Mouse (Mus musculus): ENCODE data around the gene Pds5a.
"Not testable (repeated sequence)": the region's sequence is repeated elsewhere in the genome, so short reads cannot be mapped to it uniquely, and the experiment has no call there.

The Pds5a gene

DNA sequence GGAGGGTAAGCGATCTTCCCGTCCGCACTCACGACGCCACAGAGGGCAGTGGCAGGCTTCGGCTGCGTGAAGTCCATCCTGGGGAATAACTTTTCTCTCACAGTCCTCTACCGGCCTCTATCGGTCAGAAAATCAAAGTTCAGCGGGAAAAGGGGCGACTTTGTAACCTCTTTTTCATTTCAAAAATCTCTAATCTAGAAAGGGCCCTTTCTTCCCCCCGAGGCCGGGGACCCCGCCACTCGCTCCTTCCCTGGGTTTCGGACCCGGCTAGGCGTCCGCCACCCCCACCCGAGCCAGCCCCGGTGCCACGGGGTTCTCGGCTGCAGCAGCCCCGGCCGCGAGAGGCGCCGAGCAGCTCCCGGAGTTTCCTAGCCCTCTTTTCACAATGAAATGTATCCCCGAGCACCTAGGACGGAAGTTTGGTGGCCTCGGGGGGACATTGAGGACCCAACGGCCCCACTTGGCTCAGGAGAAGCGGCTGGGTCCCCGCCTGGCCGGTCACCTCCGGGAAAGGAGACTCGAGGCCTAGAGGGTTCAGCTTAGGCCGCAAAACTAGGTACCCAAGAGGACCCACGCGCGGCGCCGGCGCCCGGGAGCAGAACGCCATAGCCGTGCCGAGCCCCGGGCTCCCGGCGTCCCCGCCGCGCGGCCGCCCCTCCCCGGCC lies 1.1 kb downstream of the Pds5a start:
- DNase-seq (ENCODE audit: low spot score) = peak; percentile 48

DNA sequence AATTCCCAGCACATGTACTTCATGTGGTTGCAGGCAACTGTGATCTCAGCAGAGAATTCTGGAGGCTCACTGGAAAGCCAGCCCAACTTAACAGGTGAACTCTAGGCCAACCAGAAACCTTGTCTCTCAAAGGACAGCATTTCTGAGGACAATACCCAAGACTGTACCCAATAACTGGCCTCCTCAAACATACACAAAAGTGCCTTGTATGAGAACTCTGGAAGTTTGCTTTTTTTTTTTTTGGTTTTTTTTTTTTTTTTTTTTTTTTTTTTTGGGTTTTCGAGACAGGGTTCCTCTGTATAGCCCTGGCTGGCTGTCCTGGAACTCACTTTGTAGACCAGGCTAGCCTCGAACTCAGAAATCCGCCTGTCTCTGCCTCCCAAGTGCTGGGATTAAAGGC lies 4.0 kb downstream of the Pds5a start:
- DNase-seq (ENCODE audit: low spot score) = not testable (repeated sequence)

DNA sequence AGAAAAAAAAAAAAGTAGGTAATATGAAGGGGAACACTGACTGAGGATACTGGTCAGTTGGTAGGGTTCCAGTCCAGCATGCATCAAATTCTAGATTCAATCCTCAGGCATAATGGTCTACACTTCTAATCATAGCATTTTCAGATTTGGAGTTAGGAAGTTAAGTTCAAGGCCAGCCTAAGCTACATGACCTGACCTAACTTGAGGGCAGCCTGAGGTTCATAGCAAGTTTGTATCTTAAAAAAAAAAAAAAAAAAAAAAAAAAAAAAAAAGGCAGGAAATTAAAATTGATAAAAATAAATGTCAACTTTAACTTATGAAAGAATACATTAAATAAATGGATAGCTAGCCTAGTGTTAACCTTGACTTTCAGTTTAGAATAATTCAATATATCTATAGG lies 5.1 kb downstream of the Pds5a start:
- DNase-seq (ENCODE audit: low spot score) = no peak

DNA sequence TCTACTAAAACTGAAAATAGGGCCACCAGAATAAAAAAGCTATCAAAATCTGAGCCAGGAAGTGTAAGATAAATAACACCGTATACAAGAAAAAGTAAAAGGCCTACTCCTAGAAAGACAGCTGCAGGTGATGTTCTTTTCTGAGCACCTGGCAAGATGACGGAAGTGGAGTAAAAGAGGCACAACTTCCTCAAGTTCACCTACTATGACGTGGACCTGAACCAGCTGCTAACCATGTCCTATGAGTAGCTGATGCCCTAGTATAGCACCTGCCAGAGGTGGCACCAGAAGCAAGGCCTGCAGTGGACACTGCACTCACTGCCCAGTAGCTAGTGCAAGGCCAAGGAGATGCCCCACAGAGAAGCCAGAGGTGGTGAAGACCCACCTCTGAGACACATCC lies 9.3 kb downstream of the Pds5a start:
- DNase-seq (ENCODE audit: low spot score) = no peak

DNA sequence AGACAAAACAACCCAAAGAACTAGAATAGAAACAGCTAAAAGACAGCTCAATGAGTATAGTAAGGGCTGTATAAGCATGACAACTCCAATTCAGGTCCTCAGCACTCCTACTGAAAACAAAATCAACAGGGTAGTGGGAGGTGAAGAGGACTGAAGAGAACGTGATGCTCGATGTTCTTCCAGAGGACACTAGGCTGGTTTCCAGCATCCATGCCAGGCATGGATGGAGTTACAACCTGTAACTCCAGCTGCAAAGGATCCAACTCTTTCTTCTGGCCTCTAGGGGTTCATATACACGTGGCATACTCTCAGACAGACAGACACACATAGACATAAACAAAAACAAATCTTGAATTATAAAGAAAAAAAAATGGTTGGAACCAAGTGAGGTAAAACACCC lies 11.3 kb downstream of the Pds5a start:
- DNase-seq (ENCODE audit: low spot score) = no peak

DNA sequence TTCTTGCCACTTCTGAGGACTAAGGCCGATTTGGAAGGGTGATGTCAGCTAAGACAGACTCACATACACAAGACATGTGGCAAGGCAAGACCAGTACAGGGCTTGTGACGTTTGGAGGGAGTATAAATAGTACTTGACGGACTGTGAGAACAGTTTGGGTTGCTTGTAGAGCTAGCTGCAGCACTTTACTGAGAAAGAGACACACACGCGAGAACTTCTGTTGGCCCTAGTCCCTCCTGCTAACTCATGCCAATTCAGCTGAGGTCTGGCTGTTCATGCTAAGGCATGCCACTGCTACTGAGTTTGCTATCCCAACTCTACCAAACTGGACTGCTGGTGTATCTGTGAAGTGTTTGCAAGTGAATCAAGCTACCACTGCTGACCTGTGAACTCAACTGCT lies 19.2 kb downstream of the Pds5a start:
- DNase-seq (ENCODE audit: low spot score) = no peak

DNA sequence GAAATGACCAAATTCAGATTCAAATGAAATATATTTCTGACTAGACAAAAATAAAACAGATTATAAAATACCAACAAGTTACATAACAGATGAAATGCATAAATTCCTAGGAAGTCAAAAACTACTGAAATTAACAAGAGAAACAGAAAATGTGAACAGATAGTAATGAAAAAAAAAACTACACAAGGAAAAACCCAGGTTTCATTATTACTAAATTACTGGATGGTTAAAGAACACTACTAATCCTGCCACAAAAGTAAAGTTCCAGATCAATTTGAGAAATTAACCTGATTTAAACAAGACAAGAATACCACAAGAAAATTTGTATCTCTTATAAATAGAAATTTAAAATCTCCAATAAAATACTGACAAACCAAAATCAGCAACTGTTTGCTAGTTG lies 25.9 kb downstream of the Pds5a start:
- DNase-seq (ENCODE audit: low spot score) = no peak

DNA sequence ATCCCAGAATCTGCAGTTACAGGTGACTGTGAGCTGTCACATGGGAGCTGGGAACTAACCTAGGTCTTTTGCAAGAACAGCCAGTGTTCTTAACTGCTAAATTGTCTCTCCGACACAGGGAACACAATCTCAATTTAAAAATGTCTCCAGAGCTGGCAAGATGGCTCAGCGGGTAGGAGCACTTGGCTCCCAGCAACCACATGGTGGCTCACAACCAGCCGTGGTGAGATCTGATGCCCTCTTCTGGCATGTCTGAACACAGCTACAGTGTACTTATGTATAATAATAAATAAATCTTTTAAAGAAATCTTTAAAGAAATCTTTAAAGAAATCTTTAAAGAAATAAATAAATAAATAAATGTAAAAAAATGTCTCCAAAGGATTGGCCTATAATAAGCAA lies 30.4 kb downstream of the Pds5a start:
- DNase-seq (ENCODE audit: low spot score) = no peak

DNA sequence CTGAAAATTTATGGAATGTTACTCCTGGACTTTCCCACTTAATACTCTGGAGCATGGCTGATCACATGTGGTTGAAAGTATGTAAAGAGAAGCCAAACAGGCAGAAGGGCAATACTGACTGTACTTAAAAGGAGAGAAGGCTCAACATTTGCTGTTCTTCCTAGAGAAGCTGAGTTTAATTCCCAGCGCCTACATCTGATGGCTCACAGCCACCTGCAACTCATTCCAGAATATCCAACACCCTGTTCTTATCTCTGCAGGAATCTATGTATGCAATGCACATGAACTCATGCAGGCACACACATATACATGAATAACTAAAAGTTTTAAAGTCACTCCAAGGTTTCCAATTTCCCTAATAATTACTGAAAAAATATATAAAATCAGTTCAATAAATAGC lies 32.7 kb downstream of the Pds5a start:
- DNase-seq (ENCODE audit: low spot score) = no peak

DNA sequence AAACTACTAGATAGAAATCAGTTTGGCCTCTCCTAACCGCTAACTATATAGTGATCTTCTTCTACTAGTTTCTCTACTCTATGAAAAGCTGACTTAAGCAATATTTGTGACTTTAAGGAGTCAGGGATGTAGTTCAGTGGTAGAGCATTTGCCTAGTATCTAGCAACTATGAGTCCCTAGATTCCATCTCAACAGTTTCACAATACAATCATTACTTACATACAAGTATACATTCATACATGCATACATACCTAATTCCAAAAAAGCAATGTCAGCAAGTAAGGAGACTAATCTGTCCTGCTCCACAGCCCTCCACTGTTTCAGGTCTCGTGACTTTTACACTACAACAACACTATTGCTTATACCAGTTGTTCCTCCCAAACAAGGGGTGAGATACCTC lies 36.1 kb downstream of the Pds5a start:
- no peak for DNase-seq (ENCODE audit: low spot score)

DNA sequence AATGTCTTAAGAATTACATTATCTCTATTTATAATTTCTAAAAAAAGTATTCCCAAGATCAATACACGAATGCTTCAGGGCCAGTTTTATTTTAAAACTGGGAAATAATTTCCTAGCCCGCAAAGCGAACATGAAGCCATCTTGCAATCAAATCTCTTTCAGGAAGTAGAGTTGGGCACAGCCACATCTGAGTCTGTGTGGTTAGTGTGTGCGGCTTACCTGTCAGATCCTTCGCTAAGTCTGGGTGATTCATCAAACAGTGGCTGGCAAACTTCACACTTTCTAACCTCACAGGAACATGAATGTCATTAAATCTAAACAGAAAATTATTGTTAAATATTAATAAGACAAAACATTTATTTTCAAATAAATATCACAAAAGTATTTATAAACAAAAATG lies 44.3 kb downstream of the Pds5a start:
- no peak for DNase-seq (ENCODE audit: low spot score)

DNA sequence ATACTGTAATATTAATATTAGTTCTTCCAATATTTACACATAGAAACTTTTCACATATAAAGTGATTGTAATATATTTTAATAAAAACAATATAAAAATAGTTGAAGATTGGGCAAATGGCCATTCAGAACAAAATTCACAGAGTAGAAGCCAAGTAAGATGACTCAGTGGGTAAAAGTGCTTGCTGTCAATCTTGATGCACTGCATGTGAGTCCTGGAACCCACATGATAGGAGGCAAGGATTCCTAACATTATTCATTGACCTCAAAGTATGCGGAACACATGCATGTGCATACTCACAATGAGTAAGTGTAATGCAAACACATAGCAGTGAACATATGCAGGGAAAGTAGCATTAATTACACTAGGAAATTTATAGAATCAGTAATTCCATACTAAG lies 59.2 kb downstream of the Pds5a start:
- no peak for DNase-seq (ENCODE audit: low spot score)

DNA sequence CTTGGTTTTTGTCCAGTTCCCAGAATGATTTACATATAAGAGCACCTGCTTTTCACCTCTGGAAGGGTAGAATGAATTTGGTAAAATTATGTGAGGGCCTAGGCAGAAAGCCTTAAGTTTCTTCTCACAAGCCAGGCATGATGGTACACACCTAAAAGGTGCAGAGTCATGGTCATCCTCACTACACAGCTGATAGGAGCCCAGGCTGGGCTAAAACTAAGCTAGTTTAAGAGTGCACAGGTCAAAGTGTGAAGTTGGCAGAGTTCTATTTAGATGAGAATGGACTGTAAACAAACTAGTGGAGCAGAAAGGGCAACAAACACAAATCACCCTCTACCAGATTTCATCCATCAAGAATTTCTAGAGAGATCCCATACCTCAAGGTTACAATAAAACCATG lies 73.7 kb downstream of the Pds5a start:
- DNase-seq (ENCODE audit: low spot score) = no peak

DNA sequence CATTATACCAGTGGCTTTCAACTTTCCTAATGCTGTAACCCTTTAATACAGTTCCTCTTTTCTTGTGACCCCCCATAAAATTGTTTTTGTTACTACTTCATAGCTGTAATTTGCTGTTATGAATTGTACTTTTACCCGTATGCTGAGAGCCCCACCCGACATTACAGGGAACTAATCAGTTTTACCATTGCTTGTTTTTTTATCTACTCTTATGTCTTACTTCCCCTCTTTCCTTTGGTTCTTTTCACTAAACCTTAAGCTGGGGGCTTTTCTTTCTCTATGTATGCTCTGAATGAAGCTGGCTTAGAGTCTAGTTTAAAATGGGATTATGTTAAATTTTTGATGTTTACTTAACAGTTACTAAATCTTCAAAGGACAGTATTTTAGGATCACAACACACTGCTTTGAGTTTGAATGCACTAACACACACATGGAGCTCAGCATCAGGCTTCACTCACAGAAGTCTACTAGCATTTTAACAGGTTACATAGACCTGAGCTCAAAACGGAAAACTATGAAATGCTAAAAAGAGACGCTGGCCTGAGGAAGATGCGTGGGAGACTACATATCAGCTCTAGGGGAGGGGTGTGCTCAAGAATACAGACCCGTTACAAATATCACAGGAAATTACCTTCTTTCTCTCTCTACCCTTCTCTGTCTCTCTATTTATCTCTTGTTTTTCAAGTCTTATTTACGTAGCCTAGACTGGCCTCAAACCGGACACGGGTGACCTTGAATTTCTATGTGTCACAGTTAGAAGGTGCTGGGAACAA lies 84.7 kb downstream of the Pds5a start:
- DNase-seq (ENCODE audit: low spot score) = no peak

DNA sequence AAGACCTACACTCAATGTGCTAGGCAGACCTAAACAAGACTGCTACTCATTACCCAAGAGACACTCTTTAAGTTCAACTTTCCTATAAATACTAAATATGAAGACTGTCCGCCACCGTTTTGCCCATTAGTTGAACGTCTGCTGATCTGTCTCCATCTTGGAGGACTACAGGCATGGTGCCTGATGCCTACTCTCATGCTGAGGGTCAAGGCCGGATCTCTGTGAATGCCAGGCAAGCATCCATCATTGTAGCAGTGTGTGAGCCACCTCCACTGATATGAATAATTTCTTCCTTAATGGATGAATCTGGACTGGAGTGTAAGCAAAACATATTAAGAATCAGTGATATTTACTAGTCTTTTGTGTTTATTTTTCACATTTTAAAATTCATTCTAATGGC lies 87.5 kb downstream of the Pds5a start:
- no peak for DNase-seq (ENCODE audit: low spot score)

DNA sequence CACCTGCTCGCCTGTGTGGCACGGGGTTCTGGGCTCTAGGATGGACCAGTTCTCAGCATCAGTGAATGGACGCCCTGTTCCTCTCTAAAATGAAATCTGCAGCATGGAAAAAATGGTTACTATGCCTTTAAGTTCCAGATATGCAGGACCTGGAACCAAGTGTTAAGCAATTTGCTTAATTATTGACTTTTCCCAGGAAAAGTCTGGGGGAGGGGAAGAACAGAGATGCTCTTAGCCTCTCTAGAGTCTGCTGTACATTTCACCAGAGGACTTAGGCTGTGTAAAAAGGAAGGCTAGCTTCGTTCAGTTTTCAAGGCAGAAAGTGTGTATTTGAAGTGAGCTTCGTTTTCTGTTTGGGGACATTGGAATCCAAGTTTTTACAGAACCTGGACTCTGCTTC lies 88.3 kb downstream of the Pds5a start:
- no peak for DNase-seq (ENCODE audit: low spot score)

DNA sequence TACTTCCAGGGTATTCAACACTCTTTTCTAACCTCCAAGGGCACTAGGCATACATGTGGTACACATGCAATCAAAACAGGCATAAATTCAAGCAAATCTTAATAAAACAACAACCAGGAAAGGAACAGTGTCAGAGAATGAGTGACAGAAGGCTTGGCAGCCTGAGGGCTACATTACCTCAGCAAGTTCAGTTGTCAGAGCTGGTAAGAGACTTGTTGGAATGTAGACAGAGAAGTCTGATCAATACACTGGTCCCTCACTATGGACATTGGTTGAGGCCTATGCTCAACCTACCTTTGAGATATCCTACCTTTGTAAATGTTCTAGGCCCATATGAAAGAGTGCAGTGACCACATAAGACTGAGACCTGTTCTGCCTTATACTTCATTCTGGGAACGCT lies 91.3 kb downstream of the Pds5a start:
- no peak for DNase-seq (ENCODE audit: low spot score)

DNA sequence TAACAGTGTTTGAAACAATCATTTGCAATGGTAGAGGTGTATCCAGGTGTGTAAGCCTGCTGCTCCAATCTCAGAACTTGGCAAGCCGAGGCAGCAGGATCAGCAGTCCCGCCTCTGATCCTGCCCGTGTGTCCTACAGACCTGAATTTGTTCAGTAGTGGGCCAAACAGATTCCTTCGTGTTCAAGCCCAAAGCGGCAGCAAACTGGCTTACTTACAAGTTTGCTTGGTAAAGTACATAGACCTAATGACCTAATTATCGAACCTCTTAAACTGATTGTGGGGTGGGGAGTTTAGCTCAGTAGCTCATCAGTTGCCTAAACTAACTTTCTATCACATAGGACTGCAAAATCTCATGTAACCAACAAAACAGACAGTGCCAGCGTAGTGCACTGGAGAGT lies 98.4 kb downstream of the Pds5a start:
- no peak for DNase-seq (ENCODE audit: low spot score)

DNA sequence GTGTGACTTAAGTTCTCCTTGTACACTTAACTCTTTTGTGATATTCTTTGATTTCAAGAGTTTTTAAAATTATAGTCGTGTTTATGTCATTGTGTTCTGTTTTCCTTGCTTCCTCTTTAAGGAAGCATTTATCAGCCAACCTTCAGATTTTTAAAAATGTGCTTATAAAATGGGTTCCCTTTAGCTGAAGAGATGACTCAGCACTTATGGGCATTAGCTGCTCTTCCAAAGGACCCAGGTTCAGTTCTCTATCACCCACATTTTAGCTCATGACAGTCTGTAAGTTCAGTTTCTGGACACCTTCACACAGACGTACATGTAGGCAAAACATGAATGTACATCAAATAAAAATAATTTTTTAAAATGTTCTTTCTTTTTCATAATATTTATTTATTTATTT lies 105.7 kb downstream of the Pds5a start:
- DNase-seq (ENCODE audit: low spot score) = no peak

DNA sequence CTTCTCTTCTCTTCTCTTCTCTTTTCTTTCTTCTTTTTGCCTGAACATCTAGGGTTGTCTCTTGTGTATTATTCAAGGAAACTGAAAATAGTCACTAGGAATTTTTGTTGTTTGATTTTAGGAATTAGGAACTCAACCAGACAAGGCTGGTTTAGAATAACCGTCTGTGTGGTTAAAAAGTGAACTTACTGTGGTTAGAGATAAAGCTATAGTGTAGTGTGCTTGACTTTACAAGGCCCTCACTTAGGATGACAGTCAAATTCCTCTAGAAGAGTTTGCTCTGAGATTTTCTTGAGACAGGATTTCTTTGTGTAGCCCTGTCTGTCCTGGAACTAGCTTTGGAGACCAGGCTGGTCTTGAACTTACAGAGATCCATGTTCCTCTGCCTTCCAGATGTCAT lies 107.9 kb downstream of the Pds5a start:
- no peak for DNase-seq (ENCODE audit: low spot score)

DNA sequence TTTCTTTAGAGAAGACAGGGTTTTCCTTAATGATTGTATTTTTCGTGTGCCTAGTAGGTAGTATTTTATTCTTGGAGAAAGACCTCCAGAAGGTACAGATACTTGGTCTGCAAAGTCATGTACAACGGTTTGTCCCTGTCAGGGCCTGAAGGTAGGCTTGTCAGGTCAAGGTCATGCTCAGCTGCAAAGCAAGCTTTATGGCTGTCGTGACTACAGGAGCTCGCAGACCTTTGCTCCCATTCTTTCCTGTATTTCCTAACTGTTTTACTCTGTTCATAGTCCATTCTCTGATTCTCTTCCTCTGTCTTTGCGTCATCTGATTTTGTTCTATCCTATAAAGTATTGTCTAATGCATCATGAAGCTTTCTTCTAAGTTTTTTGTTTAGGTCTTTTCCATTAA lies 111.8 kb downstream of the Pds5a start:
- no peak for DNase-seq (ENCODE audit: low spot score)

DNA sequence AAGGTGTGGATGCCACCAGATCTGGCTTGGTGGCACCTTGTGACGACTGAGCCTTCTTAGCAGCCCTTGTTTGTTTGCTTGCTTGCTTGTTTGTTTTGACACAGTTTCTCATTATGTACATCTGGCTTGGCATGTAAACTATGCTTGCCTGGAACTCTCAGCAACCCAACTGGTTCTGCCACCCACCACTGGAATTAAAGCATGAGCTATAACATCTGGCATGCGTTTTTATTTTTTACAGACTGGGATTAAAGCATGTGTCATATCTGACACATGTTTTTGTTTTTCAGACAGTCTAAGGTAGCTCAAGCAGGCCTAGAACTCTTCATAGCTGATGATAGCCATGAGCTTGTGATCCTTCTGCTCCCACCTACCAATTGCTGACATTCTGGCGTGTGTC lies 119.5 kb downstream of the Pds5a start:
- no peak for DNase-seq (ENCODE audit: low spot score)

DNA sequence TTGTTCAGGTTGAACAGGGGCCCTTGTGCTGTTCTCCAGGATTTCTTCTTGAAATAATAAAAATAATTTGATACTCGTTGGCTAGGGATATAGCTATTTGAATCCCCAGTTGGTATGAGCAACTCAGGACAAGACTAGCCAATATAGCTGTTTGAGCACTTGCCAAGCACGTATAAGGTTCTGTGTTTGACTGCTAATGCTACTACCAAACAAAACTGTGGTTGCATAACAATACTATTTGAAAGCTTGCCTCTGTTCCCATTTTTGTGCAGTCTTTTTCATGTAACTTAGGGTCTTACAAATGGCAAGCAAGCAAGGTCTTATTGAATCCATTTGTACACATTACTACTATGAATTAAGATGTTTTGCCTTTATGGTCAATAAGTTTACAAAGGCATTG lies 122.2 kb downstream of the Pds5a start:
- no peak for DNase-seq (ENCODE audit: low spot score)

DNA sequence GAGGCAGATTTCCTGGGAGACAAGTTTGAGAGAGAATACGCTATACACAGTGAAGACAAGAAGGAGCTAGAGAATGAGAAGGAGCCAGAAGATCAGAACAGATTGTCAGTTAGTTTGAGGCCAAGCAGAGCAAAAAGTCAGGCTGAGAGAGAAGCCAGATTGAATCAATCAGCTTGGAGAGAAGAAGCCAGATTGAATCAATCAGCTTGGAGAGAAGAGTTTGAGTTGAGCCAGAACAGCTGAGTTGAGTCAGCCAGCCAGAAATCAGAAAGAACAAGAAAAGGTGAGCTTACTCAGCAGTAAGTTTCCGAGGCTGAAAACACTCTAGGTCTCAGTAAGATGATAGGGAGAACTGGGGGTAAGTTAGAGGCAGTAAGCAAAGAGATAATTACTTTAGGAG lies 123.2 kb downstream of the Pds5a start:
- no peak for DNase-seq (ENCODE audit: low spot score)

Measured in ovary, postnatal 10 days (tissue).